Mouse (Mus musculus): Measurements from ENCODE around the gene Ptger1.

- TF ChIP-seq CTCF (conservative IDR thresholded peaks at IDR 0.05; ENCODE audit: low read length), result no peak
- no peak for TF ChIP-seq NANOG (IDR thresholded peaks at IDR 0.05; ENCODE audit: borderline replicate concordance, low read length)
- no peak for TF ChIP-seq POU5F1 (IDR thresholded peaks at IDR 0.05; ENCODE audit: borderline replicate concordance, low read length)
These were observed 34.1 kb downstream of the Ptger1 start for GRCm38 (mm10) chr8:83700423-83701085.
